Mouse (Mus musculus) E14TG2a.4 (cell line): Measurements from ENCODE around the gene Optn.

ENCODE experiments used
- CTCF ChIP-seq: conservative IDR thresholded peaks from 2 replicates; pipeline ENCODE4 v1.5.1; 2014; ENCODE audit warnings: low read length
- POU5F1 ChIP-seq: IDR thresholded peaks from 2 replicates; pipeline ENCODE4 v1.6.1; 2014; ENCODE audit warnings: low read length, borderline replicate concordance

DNA sequence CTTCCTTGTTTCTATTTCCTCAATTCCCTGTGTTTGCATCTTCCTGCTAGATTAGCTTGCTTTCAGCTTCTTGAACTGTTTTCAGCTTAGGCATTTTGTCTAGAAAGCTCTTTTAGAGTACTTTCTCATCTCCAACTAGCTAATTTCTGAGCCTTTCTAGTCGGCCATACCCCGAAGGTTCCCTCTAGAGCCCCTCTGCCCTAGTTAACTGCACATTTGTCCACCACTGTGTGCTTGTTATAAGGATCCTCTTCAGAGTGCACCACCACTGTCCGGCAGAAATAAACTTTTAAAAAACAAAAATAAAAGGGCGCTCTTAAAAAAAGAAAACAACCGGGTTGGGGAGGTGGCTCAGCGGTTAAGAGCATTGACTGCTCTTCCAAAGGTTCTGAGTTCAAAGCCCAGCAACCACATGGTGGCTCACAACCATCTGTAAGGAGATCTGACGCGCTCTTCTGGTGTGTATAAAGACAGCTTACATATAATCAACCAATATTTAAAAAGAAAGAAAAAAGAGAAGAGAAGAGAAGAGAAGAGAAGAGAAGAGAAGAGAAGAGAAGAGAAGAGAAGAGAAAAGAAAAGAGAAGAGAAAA, 51.9 kb downstream of the Optn start:
- no peak for TF ChIP-seq CTCF
- no peak for TF ChIP-seq POU5F1
